Mouse (Mus musculus) lung, embryonic 15.5 days (tissue): ENCODE measurements at regions not wholly inside any gene's neighbourhood (a gene's known extent, or its start where the extent isn't known, plus 50 kb on each side); places are given as distances from the start of the nearest gene placed in this dataset.

Experiments used
- ATAC-seq: fragments of 200-750 bp; cut with Nextera tagmentation; 2 replicates; pipeline ENCODE4 v1.8.0; 2017; ENCODE audit warnings: moderate number of reproducible peaks, borderline replicate concordance; ENCODE audit not compliant: low FRiP score, low TSS enrichment; ENCODE audit errors: extremely low read depth
- H3K27ac ChIP-seq: fragments of 300-500 bp; sonication (generic); 2 replicates; pipeline ENCODE4 v1.5.1; 2015; ENCODE audit warnings: moderate library complexity, mild to moderate bottlenecking, inconsistent platforms
- H3K27me3 ChIP-seq: fragments of 300-500 bp; sonication (generic); 2 replicates; pipeline ENCODE4 v1.6.1; 2015; ENCODE audit warnings: inconsistent platforms
- H3K36me3 ChIP-seq: fragments of 300-500 bp; sonication (generic); 2 replicates; pipeline ENCODE4 v1.6.1; 2015; ENCODE audit warnings: inconsistent platforms
- H3K4me1 ChIP-seq: fragments of 300-500 bp; sonication (generic); 2 replicates; pipeline ENCODE4 v1.6.1; 2015; ENCODE audit warnings: inconsistent platforms
- H3K4me2 ChIP-seq: fragments of 300-500 bp; sonication (generic); 2 replicates; pipeline ENCODE4 v1.6.1; 2015; ENCODE audit warnings: inconsistent platforms, mild to moderate bottlenecking, moderate library complexity
- H3K4me3 ChIP-seq: fragments of 300-500 bp; sonication (generic); 2 replicates; pipeline ENCODE4 v1.5.1; 2015; ENCODE audit warnings: mild to moderate bottlenecking, inconsistent platforms
- H3K9ac ChIP-seq: fragments of 300-500 bp; sonication (generic); 2 replicates; pipeline ENCODE4 v1.6.1; 2015; ENCODE audit warnings: inconsistent platforms
- H3K9me3 ChIP-seq: fragments of 300-500 bp; sonication (generic); 2 replicates; pipeline ENCODE4 v1.6.1; 2016; ENCODE audit warnings: inconsistent platforms
- WGBS: fragments of 180-500 bp; shearing (Covaris S2); methylation state at CpG from one replicate; pipeline ENCODE4 v1.1.7; 2015; 5-methylcytosine and 5-hydroxymethylcytosine counted together

GRCm38 (mm10) chr10:44994385-44995281 lies 72.4 kb upstream of the Prep start:
- H3K27ac ChIP-seq: no peak overlapping the region
- no peak overlapping the region for H3K4me2 ChIP-seq
- ATAC-seq: no peak
- H3K9ac ChIP-seq: no peak overlapping the region
- no peak overlapping the region for H3K4me3 ChIP-seq
- H3K4me1 ChIP-seq: peaks cover 21% of the 10 kb centered on the region
- no peaks in the 10 kb centered on the region for H3K36me3 ChIP-seq
- no peaks in the 10 kb centered on the region for H3K27me3 ChIP-seq
- no peaks in the 10 kb centered on the region for H3K9me3 ChIP-seq
- WGBS: 72% methylated on average over 17 of the region's 17 CpGs

- H3K36me3 ChIP-seq: no peaks in the 10 kb centered on the region
- WGBS: 70% methylated on average over 10 of the region's 10 CpGs
- no peak overlapping the region for H3K4me2 ChIP-seq
- no peak overlapping the region for H3K9ac ChIP-seq
- no peak overlapping the region for H3K27ac ChIP-seq
- no peak overlapping the region for H3K4me3 ChIP-seq
- no peaks in the 10 kb centered on the region for H3K27me3 ChIP-seq
- H3K9me3 ChIP-seq: no peaks in the 10 kb centered on the region
- ATAC-seq: no peak
- peaks cover 21% of the 10 kb centered on the region for H3K4me1 ChIP-seq
Observed at GRCm38 (mm10) chr10:44993470-44994260, 73.3 kb upstream of the Prep start.

GRCm38 (mm10) chr10:44989539-44989938 lies 77.5 kb upstream of the Prep start:
- no peak for ATAC-seq
- no peak overlapping the region for H3K4me2 ChIP-seq
- H3K36me3 ChIP-seq: no peaks in the 10 kb centered on the region
- H3K27ac ChIP-seq: no peak overlapping the region
- 57% methylated on average over 6 of the region's 6 CpGs for WGBS
- no peaks in the 10 kb centered on the region for H3K9me3 ChIP-seq
- no peaks in the 10 kb centered on the region for H3K4me1 ChIP-seq
- no peak overlapping the region for H3K9ac ChIP-seq
- H3K4me3 ChIP-seq: no peak overlapping the region
- no peaks in the 10 kb centered on the region for H3K27me3 ChIP-seq

- Histone ChIP-seq H3K36me3 (no peaks in the 10 kb centered on the region), H3K9ac (no peak overlapping the region), H3K27me3 (no peaks in the 10 kb centered on the region), H3K4me2 (no peak overlapping the region), H3K9me3 (no peaks in the 10 kb centered on the region), H3K4me3 (no peak overlapping the region), H3K4me1 (no peaks in the 10 kb centered on the region), H3K27ac (no peak overlapping the region)
- no peak for ATAC-seq
- WGBS: 68% methylated on average over 8 of the region's 8 CpGs
Observed at GRCm38 (mm10) chr10:44988756-44989155, 78.2 kb upstream of the Prep start.

GRCm38 (mm10) chr10:44987615-44988014 lies 79.4 kb upstream of the Prep start:
- Histone ChIP-seq H3K27ac (no peak overlapping the region), H3K27me3 (no peaks in the 10 kb centered on the region), H3K9ac (no peak overlapping the region), H3K4me2 (no peak overlapping the region), H3K9me3 (no peaks in the 10 kb centered on the region), H3K4me3 (no peak overlapping the region), H3K4me1 (no peaks in the 10 kb centered on the region), H3K36me3 (no peaks in the 10 kb centered on the region)
- ATAC-seq: no peak; the same call in 1 of the 2 replicates
- 50% methylated on average over 4 of the region's 4 CpGs for WGBS

GRCm38 (mm10) chr10:44981913-44982312 lies 85.1 kb upstream of the Prep start:
- no peak overlapping the region for H3K9ac ChIP-seq
- 32% methylated on average over 2 of the region's 2 CpGs for WGBS
- H3K4me2 ChIP-seq: no peak overlapping the region
- H3K36me3 ChIP-seq: no peaks in the 10 kb centered on the region
- no peaks in the 10 kb centered on the region for H3K9me3 ChIP-seq
- H3K27me3 ChIP-seq: no peaks in the 10 kb centered on the region
- H3K27ac ChIP-seq: no peak overlapping the region
- H3K4me1 ChIP-seq: peaks cover 7% of the 10 kb centered on the region; the same call in 1 of the 2 replicates
- no peak overlapping the region for H3K4me3 ChIP-seq
- ATAC-seq: no peak

GRCm38 (mm10) chr10:44976815-44977214 lies 90.2 kb upstream of the Prep start:
- no peak overlapping the region for H3K27ac ChIP-seq
- H3K36me3 ChIP-seq: no peaks in the 10 kb centered on the region
- H3K4me3 ChIP-seq: no peak overlapping the region
- no peak overlapping the region for H3K4me2 ChIP-seq
- no peaks in the 10 kb centered on the region for H3K27me3 ChIP-seq
- 87% methylated on average over 2 of the region's 2 CpGs for WGBS
- H3K4me1 ChIP-seq: peaks cover 7% of the 10 kb centered on the region; the same call in 1 of the 2 replicates
- H3K9me3 ChIP-seq: no peaks in the 10 kb centered on the region
- H3K9ac ChIP-seq: no peak overlapping the region
- no peak for ATAC-seq

GRCm38 (mm10) chr10:44971911-44972310 lies 95.1 kb upstream of the Prep start:
- no peak for ATAC-seq
- no peak overlapping the region for H3K27ac ChIP-seq
- no peaks in the 10 kb centered on the region for H3K9me3 ChIP-seq
- WGBS: 59% methylated on average over 2 of the region's 2 CpGs
- no peaks in the 10 kb centered on the region for H3K36me3 ChIP-seq
- H3K4me1 ChIP-seq: no peaks in the 10 kb centered on the region
- no peak overlapping the region for H3K4me3 ChIP-seq
- H3K9ac ChIP-seq: no peak overlapping the region
- H3K4me2 ChIP-seq: no peak overlapping the region
- H3K27me3 ChIP-seq: no peaks in the 10 kb centered on the region

- ATAC-seq: no peak
- no peaks in the 10 kb centered on the region for H3K27me3 ChIP-seq
- H3K27ac ChIP-seq: no peak overlapping the region
- H3K4me1 ChIP-seq: no peaks in the 10 kb centered on the region
- H3K4me3 ChIP-seq: no peak overlapping the region
- no peaks in the 10 kb centered on the region for H3K9me3 ChIP-seq
- H3K4me2 ChIP-seq: no peak overlapping the region
- H3K36me3 ChIP-seq: no peaks in the 10 kb centered on the region
- H3K9ac ChIP-seq: no peak overlapping the region
- 90% methylated on average over 3 of the region's 3 CpGs for WGBS
Observed at GRCm38 (mm10) chr10:44959968-44960367, 107.0 kb upstream of the Prep start.

GRCm38 (mm10) chr10:44945205-44945725 lies 121.7 kb upstream of the Prep start:
- no peak for ATAC-seq
- no peak overlapping the region for H3K27ac ChIP-seq
- H3K36me3 ChIP-seq: no peaks in the 10 kb centered on the region
- no peaks in the 10 kb centered on the region for H3K27me3 ChIP-seq
- H3K9ac ChIP-seq: no peak overlapping the region
- H3K4me2 ChIP-seq: no peak overlapping the region
- WGBS: 28% methylated on average over 1 of the region's 1 CpGs
- H3K4me3 ChIP-seq: no peak overlapping the region
- H3K9me3 ChIP-seq: no peaks in the 10 kb centered on the region
- no peaks in the 10 kb centered on the region for H3K4me1 ChIP-seq

GRCm38 (mm10) chr10:44939403-44939802 lies 127.6 kb upstream of the Prep start:
- ATAC-seq: no peak
- 34% methylated on average over 1 of the region's 1 CpGs for WGBS
- Histone ChIP-seq H3K9me3 (no peaks in the 10 kb centered on the region), H3K36me3 (no peaks in the 10 kb centered on the region), H3K4me3 (no peak overlapping the region), H3K9ac (no peak overlapping the region), H3K4me2 (no peak overlapping the region), H3K27ac (no peak overlapping the region), H3K4me1 (no peaks in the 10 kb centered on the region), H3K27me3 (no peaks in the 10 kb centered on the region)

- no peaks in the 10 kb centered on the region for H3K27me3 ChIP-seq
- ATAC-seq: no peak
- no peak overlapping the region for H3K27ac ChIP-seq
- H3K4me3 ChIP-seq: no peak overlapping the region
- no peaks in the 10 kb centered on the region for H3K36me3 ChIP-seq
- H3K4me1 ChIP-seq: no peaks in the 10 kb centered on the region
- no peak overlapping the region for H3K9ac ChIP-seq
- H3K9me3 ChIP-seq: no peaks in the 10 kb centered on the region
- no peak overlapping the region for H3K4me2 ChIP-seq
- WGBS: 84% methylated on average over 5 of the region's 5 CpGs
Observed at GRCm38 (mm10) chr10:44936976-44937500, 130.0 kb upstream of the Prep start.
